8 mouse cellular contexts compared by ENCODE assay signal in genomic region chr17:80060151-80060550, GRCm38 (mm10). TPM values are rescaled to one million over a fixed set of nuclear protein-coding genes. Genes with fewer than 3 reads are reported as not detected.
DNase-seq lines count a peak whose midpoint lies in the region; ATAC-seq and TF ChIP-seq lines count a peak whose summit lies in the region.

No protein-coding gene starts in this region.

- H3K4me1 ChIP-seq in CH12.LX (ENCODE audit: control insufficient read depth in 1 of 2, insufficient read depth in 2 of 2), result peaks cover 0 to 14% of the 10 kb centered on the region in 2 experiments; a peak in 2 of 4 replicates
- H3K4me1 ChIP-seq in hindbrain, embryonic 15.5 days (replicated peaks), result peaks cover 34% of the 10 kb centered on the region
- H3K4me1 ChIP-seq in liver, embryonic 14.5 days (replicated peaks; ENCODE audit: control insufficient read depth in 2 of 2, insufficient read depth in 2 of 2, low read length in 1 of 2), result peaks cover 14 to 22% of the 10 kb centered on the region in 2 experiments

- H3K27me3 ChIP-seq in CH12.LX (replicated peaks), result peaks cover 40% of the 10 kb centered on the region
- no peaks in the 10 kb centered on the region for H3K27me3 ChIP-seq in hindbrain, embryonic 15.5 days
- no peaks in the 10 kb centered on the region; the same call in 1 of the 2 replicates for H3K27me3 ChIP-seq in liver, embryonic 14.5 days (ENCODE audit: control insufficient read depth, insufficient read depth, low read length)

- H3K36me3 ChIP-seq in CH12.LX (replicated peaks in 1 of 2; ENCODE audit: control insufficient read depth in 1 of 2, insufficient read depth in 1 of 2, low read length in 1 of 2), result no peaks in the 10 kb centered on the region
- no peaks in the 10 kb centered on the region for H3K36me3 ChIP-seq in hindbrain, embryonic 15.5 days
- H3K36me3 ChIP-seq in liver, embryonic 14.5 days (replicated peaks; ENCODE audit: control insufficient read depth, insufficient read depth, low read depth), result no peaks in the 10 kb centered on the region

- dilution Hi-C loops in CH12.LX (cut with MboI; ENCODE audit: extremely low pct_ligation_motif_present, extremely low pct_unique_long_range_greater_than_20kb, low sequenced_read_pairs), result no loop called here

- H3K4me3 ChIP-seq in CH12.LX (replicated peaks in 1 of 3; ENCODE audit: low read depth in 2 of 3, low read length in 2 of 3, poor library complexity in 1 of 3), result peak overlapping the region in 2 of 3 experiments; percentile 33 to 72
- H3K4me3 ChIP-seq in hindbrain, embryonic 15.5 days, result peak overlapping the region; percentile 88
- peak overlapping the region; percentile 78 to 83 for H3K4me3 ChIP-seq in liver, embryonic 14.5 days (ENCODE audit: insufficient read depth in 1 of 2, low read depth in 2 of 2, low read length in 2 of 2)

- TF ChIP-seq POLR2A in CH12.LX (IDR thresholded peaks at IDR 0.05; ENCODE audit: low read depth, low read length), result no peak

- H3K4me2 ChIP-seq in CH12.LX (ENCODE audit: insufficient read depth, low read depth, poor library complexity, severe bottlenecking), result peak overlapping the region; percentile 97; the same call in 1 of the 2 replicates
- H3K4me2 ChIP-seq in hindbrain, embryonic 15.5 days, result peak overlapping the region; percentile 79
- peak overlapping the region; percentile 71 for H3K4me2 ChIP-seq in liver, embryonic 14.5 days (ENCODE audit: low read depth)

- no peak for TF ChIP-seq RAD21 in CH12.LX (IDR thresholded peaks at IDR 0.05; ENCODE audit: low read depth, low read length)

- no peak for TF ChIP-seq CTCF in CH12.LX (conservative IDR thresholded peaks at IDR 0.05 in 1 of 2, IDR thresholded peaks at IDR 0.05 in 1 of 2; ENCODE audit: low read depth in 2 of 2, low read length in 2 of 2)
- TF ChIP-seq CTCF in liver, embryonic 14.5 days (IDR thresholded peaks at IDR 0.05; ENCODE audit: low read depth), result no peak

- H3K27ac ChIP-seq in CH12.LX (ENCODE audit: insufficient read depth, low read depth), result no peak overlapping the region
- H3K27ac ChIP-seq in hindbrain, embryonic 15.5 days (replicated peaks), result no peak overlapping the region
- H3K27ac ChIP-seq in liver, embryonic 14.5 days, result no peak overlapping the region

- H3K79me2 ChIP-seq in CH12.LX (replicated peaks; ENCODE audit: control insufficient read depth, extremely low read depth, insufficient read depth, poor library complexity, severe bottlenecking), result peaks cover 44% of the 10 kb centered on the region

- DNase-seq in CH12.LX (ENCODE audit: extremely low read depth) (peak; percentile 10), MEL-GATA-1-ER (ENCODE audit: extremely low read depth, low read depth) (peak; percentile 7)
- no peak for DNase-seq in liver, embryonic 14.5 days (ENCODE audit: low read depth in 3 of 3, low spot score in 3 of 3)
- no peak for DNase-seq in layer of hippocampus, postnatal 10 days (ENCODE audit: low spot score in 2 of 2)
- DNase-seq in frontal cortex, postnatal 14 days (ENCODE audit: low spot score in 2 of 2), result no peak
- DNase-seq in frontal cortex, postnatal 10 days (ENCODE audit: low spot score in 2 of 2), result no peak

- no peak for ATAC-seq in hindbrain, embryonic 15.5 days (ENCODE audit: low FRiP score, low read depth)
- ATAC-seq in liver, embryonic 14.5 days (ENCODE audit: insufficient read depth), result no peak
- ATAC-seq in monocyte, adult 5-6 weeks (replicated peaks; ENCODE audit: insufficient number of reproducible peaks, low FRiP score, low TSS enrichment, poor library complexity, severe bottlenecking), result no peak

- 12% methylated on average over 5 of the region's 5 CpGs for WGBS in hindbrain, embryonic 15.5 days
- 35% methylated on average over 5 of the region's 5 CpGs for WGBS in liver, embryonic 14.5 days (ENCODE audit: insufficient replicate concordance)

- in situ Hi-C loops in CH12.LX (cut with MboI; ENCODE audit: low pct_ligation_motif_present, low pct_unique_long_range_greater_than_20kb, low sequenced_read_pairs), result loop anchor here (5.0 kb wide), 1 partner anchor 112 kb away; no protein-coding TSS in a partner anchor

- peak overlapping the region; percentile 88 for H3K9ac ChIP-seq in CH12.LX (ENCODE audit: insufficient read depth, low read depth)
- H3K9ac ChIP-seq in hindbrain, embryonic 15.5 days, result peak overlapping the region; percentile 24
- peak overlapping the region; percentile 90 for H3K9ac ChIP-seq in liver, embryonic 14.5 days (replicated peaks)

- no peak for TF ChIP-seq EP300 in CH12.LX (IDR thresholded peaks at IDR 0.05; ENCODE audit: low read length)
- TF ChIP-seq EP300 in liver, embryonic 14.5 days (IDR thresholded peaks at IDR 0.05; ENCODE audit: low read depth), result no peak

- peaks cover 4% of the 10 kb centered on the region for H3K9me3 ChIP-seq in CH12.LX (replicated peaks; ENCODE audit: low read length)
- H3K9me3 ChIP-seq in hindbrain, embryonic 15.5 days, result no peaks in the 10 kb centered on the region
- H3K9me3 ChIP-seq in liver, embryonic 14.5 days (ENCODE audit: control insufficient read depth, low read length), result no peaks in the 10 kb centered on the region

TF ChIP-seq in CH12.LX, 34 proteins besides CTCF, POLR2A, EP300 and RAD21:
- no peak for TF ChIP-seq CHD1 (IDR thresholded peaks at IDR 0.05; ENCODE audit: low read depth, low read length)
- no peak for TF ChIP-seq MAZ (IDR thresholded peaks at IDR 0.05; ENCODE audit: low read depth, low read length)

RNA-seq across cellular contexts. Expression of gene Hnrnpll, which starts 2.0 kb away (rescaled TPM):
- 24.1 and 26.1 TPM in 2 replicates for total RNA-seq in CH12.LX (2012; rRNA removed)
- total RNA-seq in CH12.LX (2014; rRNA removed), result 22.3 and 24.2 TPM in 2 replicates
- polyA plus RNA-seq in CH12.LX (2012; ENCODE audit: insufficient read length, low read depth), result 14.4 TPM in 2 replicates
- polyA plus RNA-seq in hindbrain, embryonic 15.5 days (2015; fragmentation: Nextera tagmentation; extraction: Ambion mirVana), result 58.6 and 62.1 TPM in 2 replicates
- polyA plus RNA-seq in liver, embryonic 14.5 days (2012; rRNA removed), result 16.2 and 23.5 TPM in 2 replicates
- polyA plus RNA-seq in liver, embryonic 14.5 days (2014; fragmentation: Nextera tagmentation; extraction: Ambion mirVana), result 23.1 and 23.9 TPM in 2 replicates
- total RNA-seq in layer of hippocampus, postnatal 10 days (2021), result 10 to 100 TPM; 68.6 to 74.6 TPM
- 32.6 to 35.1 TPM (median 33.5 TPM) in 3 replicates for total RNA-seq in monocyte, adult 5-6 weeks (2017)

Comparison
In these comparisons a context has a peak if more than half of its experiments do, and no peak if none do; other contexts are left out.
1. DNase-seq: peak in CH12.LX (single experiment) and MEL-GATA-1-ER (single experiment); none in liver, embryonic 14.5 days (0 of 3), layer of hippocampus, postnatal 10 days (0 of 2), frontal cortex, postnatal 14 days (0 of 2) and frontal cortex, postnatal 10 days (0 of 2).
2. H3K9ac ChIP-seq: peak in every context shown above with its lines; median percentile 90 in liver, embryonic 14.5 days; 88 in CH12.LX; 24 in hindbrain, embryonic 15.5 days.
3. Peak in every context shown above with its lines, with median percentiles within 50 percentile points of each other: H3K4me2 ChIP-seq and H3K4me3 ChIP-seq.